Mouse (Mus musculus) CH12.LX (cell line): ENCODE data around the gene Hcfc1. TPM values are rescaled to one million over a fixed set of nuclear protein-coding genes. Genes with fewer than 3 reads are reported as not detected.

Source experiments
- DNase-seq: peaks from one replicate; pipeline ENCODE4 v3.0.0-alpha.2; 2013; ENCODE audit errors: extremely low read depth
- H3K27ac ChIP-seq: 2 replicates; pipeline ENCODE4 v1.5.1; 2012; ENCODE audit warnings: low read depth, mild to moderate bottlenecking, control low read depth, moderate library complexity; ENCODE audit not compliant: insufficient read depth
- H3K27me3 ChIP-seq: replicated peaks from 2 replicates; pipeline ENCODE3; 2012; ENCODE audit warnings: inconsistent platforms
- H3K36me3 ChIP-seq, 2 experiments: replicated peaks in 1 of 2; 2 replicates each; pipeline versions ENCODE3 to v1.6.1; 2012; ENCODE audit warnings: inconsistent platforms in 1 of 2, low read length in 1 of 2, mild to moderate bottlenecking in 1 of 2, mixed read lengths in 1 of 2, moderate library complexity in 1 of 2; ENCODE audit not compliant: control insufficient read depth in 1 of 2, insufficient read depth in 1 of 2
- H3K4me1 ChIP-seq, 2 experiments: 2 replicates each; pipeline ENCODE4 v1.6.1; 2012; ENCODE audit warnings: inconsistent platforms in 1 of 2, moderate library complexity in 1 of 2; ENCODE audit not compliant: insufficient read depth in 2 of 2, control insufficient read depth in 1 of 2
- H3K4me2 ChIP-seq: 2 replicates; pipeline ENCODE4 v1.6.1; 2012; ENCODE audit warnings: low read depth, mild to moderate bottlenecking, control low read depth; ENCODE audit not compliant: poor library complexity, insufficient read depth, severe bottlenecking
- H3K4me3 ChIP-seq, 3 experiments: fragments of 150-350 bp in 1 of 3; sonication (generic) in 1 of 3; replicated peaks in 1 of 3; 2 replicates each; pipeline versions ENCODE3 to v1.5.1; 2011 to 2012; ENCODE audit warnings: low read depth in 2 of 3, low read length in 2 of 3, mild to moderate bottlenecking in 2 of 3, moderate library complexity in 2 of 3, control low read depth in 1 of 3, improper control_type of control experiment in 1 of 3, inconsistent platforms in 1 of 3, mixed read lengths in 1 of 3; ENCODE audit not compliant: poor library complexity in 1 of 3
- H3K79me2 ChIP-seq: replicated peaks from 2 replicates; pipeline ENCODE4 v1.6.1; 2012; ENCODE audit warnings: mild to moderate bottlenecking, moderate library complexity; ENCODE audit not compliant: control insufficient read depth, poor library complexity, insufficient read depth, severe bottlenecking; ENCODE audit errors: extremely low read depth
- H3K9ac ChIP-seq: 2 replicates; pipeline ENCODE4 v1.6.1; 2012; ENCODE audit warnings: low read depth, mild to moderate bottlenecking, control low read depth, moderate library complexity; ENCODE audit not compliant: insufficient read depth
- H3K9me3 ChIP-seq: replicated peaks from 2 replicates; pipeline ENCODE3; 2012; ENCODE audit warnings: low read length, inconsistent platforms, mixed read lengths
- BHLHE40 ChIP-seq: IDR thresholded peaks from 2 replicates; pipeline ENCODE4 v1.6.1; 2011; ENCODE audit warnings: mild to moderate bottlenecking, low read depth, low read length, improper control_type of control experiment
- CHD1 ChIP-seq: IDR thresholded peaks from 2 replicates; pipeline ENCODE4 v1.6.1; 2012; ENCODE audit warnings: low read depth, low read length, improper control_type of control experiment, inconsistent platforms
- CTCF ChIP-seq, 2 experiments: IDR thresholded peaks in 1 of 2; conservative IDR thresholded peaks in 1 of 2; 2 replicates each; pipeline ENCODE4 v1.5.1; 2011 to 2012; ENCODE audit warnings: low read depth in 2 of 2, low read length in 2 of 2, improper control_type of control experiment in 1 of 2, inconsistent platforms in 1 of 2, mild to moderate bottlenecking in 1 of 2, moderate library complexity in 1 of 2
- E2F4 ChIP-seq: IDR thresholded peaks from 2 replicates; pipeline ENCODE4 v1.6.1; 2011; ENCODE audit warnings: low read depth, low read length, improper control_type of control experiment; ENCODE audit not compliant: insufficient replicate concordance
- ELF1 ChIP-seq: IDR thresholded peaks from 2 replicates; pipeline ENCODE4 v1.6.1; 2014; ENCODE audit warnings: low read depth, mild to moderate bottlenecking, inconsistent platforms, low read length, improper control_type of control experiment
- ETS1 ChIP-seq: conservative IDR thresholded peaks from 2 replicates; pipeline ENCODE4 v1.6.1; 2012; ENCODE audit warnings: low read depth, mild to moderate bottlenecking, inconsistent platforms, low read length, improper control_type of control experiment, moderate library complexity
- JUND ChIP-seq: conservative IDR thresholded peaks from 2 replicates; pipeline ENCODE4 v1.6.1; 2011; ENCODE audit warnings: low read depth, low read length, improper control_type of control experiment
- MAFK ChIP-seq: IDR thresholded peaks from 2 replicates; pipeline ENCODE4 v1.6.1; 2011; ENCODE audit warnings: low read length, improper control_type of control experiment; ENCODE audit not compliant: insufficient replicate concordance
- MAZ ChIP-seq: IDR thresholded peaks from 2 replicates; pipeline ENCODE4 v1.6.1; 2012; ENCODE audit warnings: low read depth, mild to moderate bottlenecking, inconsistent platforms, low read length, improper control_type of control experiment, moderate library complexity
- MEF2A ChIP-seq: IDR thresholded peaks from 2 replicates; pipeline ENCODE4 v1.6.1; 2014; ENCODE audit warnings: low read depth, mild to moderate bottlenecking, inconsistent platforms, low read length, improper control_type of control experiment, borderline replicate concordance
- NELFE ChIP-seq: IDR thresholded peaks from 2 replicates; pipeline ENCODE4 v1.6.1; 2011; ENCODE audit warnings: low read depth, low read length, improper control_type of control experiment
- NRF1 ChIP-seq: IDR thresholded peaks from 2 replicates; pipeline ENCODE4 v1.6.1; 2014; ENCODE audit warnings: low read depth, mild to moderate bottlenecking, inconsistent platforms, low read length, improper control_type of control experiment, moderate library complexity
- PAX5 ChIP-seq: IDR thresholded peaks from 2 replicates; pipeline ENCODE4 v1.6.1; 2012; ENCODE audit warnings: low read length, inconsistent platforms, mixed read lengths
- POLR2A ChIP-seq: IDR thresholded peaks from 2 replicates; pipeline ENCODE4 v1.6.1; 2011; ENCODE audit warnings: low read depth, mild to moderate bottlenecking, improper control_type of control experiment, low read length
- POLR2AphosphoS2 ChIP-seq: IDR thresholded peaks from 2 replicates; pipeline ENCODE4 v1.6.1; 2011; ENCODE audit warnings: low read depth, low read length, improper control_type of control experiment
- RAD21 ChIP-seq: IDR thresholded peaks from 2 replicates; pipeline ENCODE4 v1.6.1; 2011; ENCODE audit warnings: low read depth, mild to moderate bottlenecking, low read length, improper control_type of control experiment, moderate library complexity
- SMC3 ChIP-seq: IDR thresholded peaks from 2 replicates; pipeline ENCODE4 v1.6.1; 2011; ENCODE audit warnings: low read depth, low read length, improper control_type of control experiment
- TBP ChIP-seq: conservative IDR thresholded peaks from 2 replicates; pipeline ENCODE4 v1.6.1; 2011; ENCODE audit warnings: low read depth, low read length, improper control_type of control experiment
- UBTF ChIP-seq: IDR thresholded peaks from 2 replicates; pipeline ENCODE4 v1.6.1; 2012; ENCODE audit warnings: low read depth, mild to moderate bottlenecking, inconsistent platforms, low read length, improper control_type of control experiment, moderate library complexity
- USF2 ChIP-seq: conservative IDR thresholded peaks from 2 replicates; pipeline ENCODE4 v1.6.1; 2011; ENCODE audit warnings: low read depth, low read length, improper control_type of control experiment
- ZC3H11A ChIP-seq: IDR thresholded peaks from 2 replicates; pipeline ENCODE4 v1.6.1; 2012; ENCODE audit warnings: low read depth, mild to moderate bottlenecking, inconsistent platforms, low read length, improper control_type of control experiment
- ZKSCAN1 ChIP-seq: IDR thresholded peaks from 2 replicates; pipeline ENCODE4 v1.6.1; 2012; ENCODE audit warnings: low read depth, inconsistent platforms, low read length, improper control_type of control experiment, borderline replicate concordance
- ZMIZ1 ChIP-seq: IDR thresholded peaks from 2 replicates; pipeline ENCODE4 v1.6.1; 2012; ENCODE audit warnings: low read depth, mild to moderate bottlenecking, inconsistent platforms, low read length, improper control_type of control experiment
- dilution Hi-C: fragments of 300-500 bp; cut with MboI; formaldehyde crosslinking; loops from 2 replicates; pipeline ENCODE4 v1.14.3; 2020; ENCODE audit warnings: low sequenced_read_pairs; ENCODE audit not compliant: extremely low pct_unique_long_range_greater_than_20kb, extremely low pct_ligation_motif_present
- in situ Hi-C: fragments of 300-500 bp; cut with MboI; formaldehyde crosslinking; loops from 3 replicates; pipeline ENCODE4 v1.14.3; 2019; ENCODE audit warnings: low sequenced_read_pairs, low pct_ligation_motif_present, low pct_unique_long_range_greater_than_20kb, mixed read lengths
- polyA plus RNA-seq: library from polyadenylated mRNA; unstranded; fragments of >175 nt; gene quantifications from 2 replicates; pipeline ENCODE4 v1.2.1, GENCODE M21; 2012; ENCODE audit warnings: low read depth; ENCODE audit not compliant: insufficient read length
- total RNA-seq, 2 experiments: library from RNA; depleted of rRNA; stranded (reverse); fragments of 300-350 nt in 1 of 2; fragments of >200 nt in 1 of 2; gene quantifications; 2 replicates each; pipeline ENCODE4 v1.2.3; 2012 to 2014

The Hcfc1 gene
- total and polyA plus RNA-seq, 3 experiments = 37.6 to 98.2 (median 58.5) TPM

DNA sequence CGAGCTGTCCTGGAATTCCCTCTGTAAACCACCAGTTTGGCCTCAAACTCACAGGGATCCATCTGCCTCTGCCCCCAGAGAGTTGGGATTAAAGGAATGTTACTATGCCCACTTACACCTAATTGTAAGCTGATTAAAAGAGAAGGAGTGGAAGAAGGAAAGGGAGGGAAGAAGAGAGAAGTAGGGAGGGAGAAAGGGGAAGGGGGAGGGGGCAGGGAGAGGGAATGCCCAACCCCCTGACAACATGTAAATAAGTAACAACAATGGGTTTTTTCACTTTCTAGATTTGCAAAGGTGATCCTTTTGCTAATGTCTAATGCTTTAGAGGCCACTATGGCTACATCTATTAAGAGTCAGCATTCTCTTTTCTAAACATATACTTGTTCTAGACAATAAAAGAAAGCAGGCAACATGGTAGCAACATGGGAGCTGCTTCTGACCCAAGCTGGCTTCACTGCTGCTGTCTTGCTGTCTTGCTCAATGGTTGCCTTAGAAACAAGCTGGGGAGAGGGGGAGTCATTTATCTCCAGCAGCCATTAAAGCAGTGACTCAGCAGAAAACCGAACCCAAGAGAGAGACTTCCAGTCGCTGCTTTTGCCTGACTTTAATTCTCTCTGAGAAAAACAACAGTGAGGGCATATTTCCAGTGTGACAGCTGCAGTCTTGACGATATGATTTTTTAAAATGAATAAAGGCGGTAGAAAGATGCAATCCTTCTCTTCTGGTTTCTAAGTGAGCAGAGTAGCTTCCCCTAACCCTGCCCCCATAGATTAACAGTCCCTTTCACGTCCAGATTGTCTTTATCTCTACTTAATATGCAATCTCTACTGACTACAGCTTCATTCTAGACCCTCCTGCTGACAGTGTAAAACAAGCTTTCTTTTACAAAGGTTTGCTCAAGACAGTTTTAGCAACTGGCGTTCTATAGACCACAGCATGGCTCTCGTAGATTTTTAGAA is 33.0 kb upstream of the Hcfc1 start:
- H3K4me3 ChIP-seq = no peak overlapping the region
- H3K4me2 ChIP-seq = no peak overlapping the region
- no peaks in the 10 kb centered on the region for H3K27me3 ChIP-seq
- no peaks in the 10 kb centered on the region for H3K9me3 ChIP-seq
- dilution Hi-C loops = no loop called here
- TF ChIP-seq NELFE (no peak), MAFK (peak; percentile 44; the same call in 1 of the 2 replicates), MAZ (no peak), BHLHE40 (no peak), PAX5 (no peak), CHD1 (no peak)
- TF ChIP-seq, all 38 proteins: peak for 1
- no peaks in the 10 kb centered on the region for H3K36me3 ChIP-seq
- peak; percentile 24 for DNase-seq
- H3K9ac ChIP-seq = no peak overlapping the region
- no peak overlapping the region for H3K27ac ChIP-seq
- in situ Hi-C loops = no loop called here
- no peaks in the 10 kb centered on the region for H3K79me2 ChIP-seq
- peaks cover 0 to 13% of the 10 kb centered on the region in 2 experiments; a peak in 1 of 4 replicates for H3K4me1 ChIP-seq

DNA sequence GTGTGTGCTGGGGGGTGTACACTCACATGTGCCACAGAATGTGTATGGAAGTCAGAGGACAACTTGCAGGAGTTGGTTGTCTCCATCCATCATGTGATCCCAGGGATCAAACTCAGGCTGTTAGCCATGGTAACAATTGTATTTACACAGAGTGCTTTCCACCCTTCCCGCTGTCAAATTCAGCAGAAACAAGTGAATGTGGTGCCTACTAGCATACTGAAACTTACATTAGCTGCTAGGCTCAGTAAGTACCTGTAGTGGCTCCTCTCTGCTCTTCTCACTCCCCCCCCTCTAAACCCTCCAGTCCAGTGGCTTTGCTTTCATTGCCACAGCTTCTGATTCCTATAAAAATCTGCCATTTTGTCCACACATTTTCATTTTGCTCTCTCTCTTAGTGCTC is 11.6 kb upstream of the Hcfc1 start:
- in situ Hi-C loops = no loop called here
- Histone ChIP-seq H3K9ac (no peak overlapping the region), H3K4me3 (no peak overlapping the region)

DNA sequence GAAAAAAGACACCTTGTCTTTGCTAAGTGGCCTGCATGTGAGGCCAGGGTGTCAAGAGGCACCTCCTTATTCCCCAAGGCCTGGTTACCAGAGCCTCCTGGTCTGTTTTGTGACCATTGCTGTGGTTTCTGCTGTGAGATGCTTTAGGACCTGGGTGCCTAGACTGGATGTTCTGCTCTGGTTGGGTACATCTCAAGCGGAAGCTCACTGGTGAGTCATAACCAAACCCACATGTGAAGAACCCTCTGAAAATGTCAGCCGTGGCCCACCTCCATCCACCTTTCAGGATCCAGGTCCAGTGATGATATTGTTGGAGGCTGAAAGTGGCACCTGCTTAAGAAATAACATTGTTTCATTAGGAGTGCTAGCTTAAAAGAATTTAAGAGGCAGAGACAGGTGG is 10.1 kb upstream of the Hcfc1 start:
- Histone ChIP-seq H3K79me2 (no peaks in the 10 kb centered on the region), H3K4me1 (peaks cover 15 to 36% of the 10 kb centered on the region in 2 experiments; a peak in 3 of 4 replicates), H3K4me2 (no peak overlapping the region), H3K36me3 (no peaks in the 10 kb centered on the region), H3K9me3 (no peaks in the 10 kb centered on the region), H3K27ac (0 out of 2 replicates have a peak overlapping the region, but pooled peaks have one; percentile 20), H3K4me3 (no peak overlapping the region), H3K9ac (no peak overlapping the region), H3K27me3 (no peaks in the 10 kb centered on the region)
- dilution Hi-C loops = no loop called here
- in situ Hi-C loops = no loop called here
- DNase-seq = peak; percentile 80
- TF ChIP-seq NELFE = no peak
- no peak for TF ChIP-seq USF2
- TF ChIP-seq POLR2A = no peak
- TF ChIP-seq ZC3H11A = no peak
- TF ChIP-seq JUND = peak; percentile 91
- no peak for TF ChIP-seq MEF2A
- TF ChIP-seq CTCF (conservative IDR thresholded peaks at IDR 0.05 in 1 of 2, IDR thresholded peaks at IDR 0.05 in 1 of 2; ENCODE audit: low read depth in 2 of 2, low read length in 2 of 2) = no peak
- TF ChIP-seq MAFK = no peak
- TF ChIP-seq BHLHE40 = peak; percentile 63; the same call in 1 of the 2 replicates
- TF ChIP-seq CHD1 = no peak
- TF ChIP-seq E2F4 = no peak
- no peak for TF ChIP-seq UBTF
- 0 out of 2 replicates have a peak, but pooled peaks have one; percentile 29 for TF ChIP-seq ETS1
- TF ChIP-seq TBP = 0 out of 2 replicates have a peak, but pooled peaks have one; percentile 41
- no peak for TF ChIP-seq POLR2AphosphoS2
- TF ChIP-seq RAD21 = no peak
- TF ChIP-seq ZKSCAN1 = no peak
- TF ChIP-seq ZMIZ1 = no peak
- TF ChIP-seq NRF1 = no peak
- TF ChIP-seq ELF1 = no peak

More for the DNA sequence above, 11.6 kb upstream of the Hcfc1 start:
- no peaks in the 10 kb centered on the region for H3K9me3 ChIP-seq
- H3K36me3 ChIP-seq = no peaks in the 10 kb centered on the region
- no peaks in the 10 kb centered on the region for H3K27me3 ChIP-seq
- no peak for DNase-seq
- H3K27ac ChIP-seq = no peak overlapping the region
- H3K4me1 ChIP-seq = peaks cover 15 to 36% of the 10 kb centered on the region in 2 experiments; a peak in 3 of 4 replicates
- TF ChIP-seq NELFE (peak; percentile 35; the same call in 1 of the 2 replicates), ZMIZ1 (peak; percentile 97), POLR2A (peak; percentile 52), SMC3 (no peak)
- no peaks in the 10 kb centered on the region for H3K79me2 ChIP-seq
- dilution Hi-C loops = no loop called here
- H3K4me2 ChIP-seq = no peak overlapping the region
